Mouse (Mus musculus): ENCODE results near the gene Treml4.

DNA sequence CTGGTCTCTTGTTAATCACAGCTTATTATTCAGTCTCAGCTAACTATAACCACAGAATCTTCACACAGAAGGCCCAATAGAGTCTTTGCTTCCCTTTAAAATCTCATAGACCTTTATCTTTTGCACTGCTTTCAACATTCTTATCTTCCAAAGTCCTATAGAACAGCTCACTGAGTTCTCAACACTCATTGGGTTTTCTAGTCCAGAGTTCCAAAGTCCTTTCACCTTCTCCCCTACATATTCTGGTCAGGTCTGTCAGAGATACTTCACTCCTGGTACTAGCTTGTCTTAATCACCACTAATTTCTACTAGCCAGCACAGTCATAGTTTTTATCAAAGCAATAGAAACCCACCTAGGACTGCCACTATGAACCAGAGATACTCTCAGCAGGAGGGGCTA, 7.5 kb upstream of the Treml4 start:
- TF ChIP-seq CTCF (IDR thresholded peaks at IDR 0.05; ENCODE audit: control insufficient read depth, insufficient read depth, insufficient replicate concordance, low read depth, low read length) (no peak), POLR2A (IDR thresholded peaks at IDR 0.05; ENCODE audit: control insufficient read depth, low read depth, low read length) (no peak)
